Mouse (Mus musculus) right cerebral cortex, postnatal 4 days (tissue): Measurements from ENCODE around the gene Cnpy2.
"Not testable (repeated sequence)": the region's sequence is repeated elsewhere in the genome, so short reads cannot be mapped to it uniquely, and the experiment has no call there.

ENCODE experiments used
- DNase-seq: peaks from one replicate; pipeline ENCODE4 v3.0.0-alpha.2; 2022

Cnpy2 gene

GRCm38 (mm10) chr10:128321641-128322040 lies 618 bp upstream of the Cnpy2 start:
- no peak for DNase-seq

GRCm38 (mm10) chr10:128323516-128323915 lies 1.3 kb downstream of the Cnpy2 start:
- DNase-seq, result no peak

- no peak for DNase-seq
Measured at GRCm38 (mm10) chr10:128326825-128327224, 4.6 kb downstream of the Cnpy2 start.

- no peak for DNase-seq
Measured at GRCm38 (mm10) chr10:128327610-128328009, 5.4 kb downstream of the Cnpy2 start.

- DNase-seq, result not testable (repeated sequence)
Measured at GRCm38 (mm10) chr10:128332358-128333249, 10.3 kb downstream of the Cnpy2 start.

GRCm38 (mm10) chr10:128335582-128335981 lies 13.3 kb downstream of the Cnpy2 start:
- DNase-seq, result peak; percentile 65

- no peak for DNase-seq
Measured at GRCm38 (mm10) chr10:128336195-128336594, 13.9 kb downstream of the Cnpy2 start.

- no peak for DNase-seq
Measured at GRCm38 (mm10) chr10:128336597-128336996, 14.3 kb downstream of the Cnpy2 start.

GRCm38 (mm10) chr10:128337306-128338181 lies 15.3 kb downstream of the Cnpy2 start, which contains the start of gene Cs:
Gene Cs, plus strand, starts transcription at chr10:128337734.
- DNase-seq, result peak; percentile 96

GRCm38 (mm10) chr10:128338415-128338814 lies 16.2 kb downstream of the Cnpy2 start:
- no peak for DNase-seq

- no peak for DNase-seq
Measured at GRCm38 (mm10) chr10:128338948-128339347, 16.7 kb downstream of the Cnpy2 start.

- no peak for DNase-seq
Measured at GRCm38 (mm10) chr10:128340257-128340656, 18.0 kb downstream of the Cnpy2 start.

- no peak for DNase-seq
Measured at GRCm38 (mm10) chr10:128343436-128343835, 21.2 kb downstream of the Cnpy2 start.

- DNase-seq, result peak; percentile 6
Measured at GRCm38 (mm10) chr10:128344568-128345275, 22.5 kb downstream of the Cnpy2 start.

GRCm38 (mm10) chr10:128347541-128347940 lies 25.3 kb downstream of the Cnpy2 start:
- no peak for DNase-seq

GRCm38 (mm10) chr10:128358796-128359195 lies 36.5 kb downstream of the Cnpy2 start:
- peak; percentile 60 for DNase-seq

GRCm38 (mm10) chr10:128359226-128359625 lies 37.0 kb downstream of the Cnpy2 start:
- no peak for DNase-seq

- DNase-seq, result no peak
Measured at GRCm38 (mm10) chr10:128361836-128362235, 39.6 kb downstream of the Cnpy2 start.

GRCm38 (mm10) chr10:128362568-128362967 lies 40.3 kb downstream of the Cnpy2 start:
- no peak for DNase-seq

- DNase-seq, result no peak
Measured at GRCm38 (mm10) chr10:128367899-128368401, 45.7 kb downstream of the Cnpy2 start.

- DNase-seq, result peak; percentile 81
Measured at GRCm38 (mm10) chr10:128368402-128369217, 46.4 kb downstream of the Cnpy2 start, which contains the start of gene Coq10a. Gene Coq10a, minus strand, starts transcription at chr10:128368997.

GRCm38 (mm10) chr10:128369218-128369543 lies 46.9 kb downstream of the Cnpy2 start:
- no peak for DNase-seq
